Mouse (Mus musculus) cerebellum, adult 9-11 months (tissue): Measurements from ENCODE around the gene Svop.

Experiments used
- DNase-seq: peaks from one replicate; pipeline ENCODE4 v3.0.0; 2022

Gene Svop

GRCm38 (mm10) chr5:114091057-114091807 is at the start of gene Svop:
Svop (minus strand) TSS chr5:114091570.
- DNase-seq = peak; percentile 91

DNA sequence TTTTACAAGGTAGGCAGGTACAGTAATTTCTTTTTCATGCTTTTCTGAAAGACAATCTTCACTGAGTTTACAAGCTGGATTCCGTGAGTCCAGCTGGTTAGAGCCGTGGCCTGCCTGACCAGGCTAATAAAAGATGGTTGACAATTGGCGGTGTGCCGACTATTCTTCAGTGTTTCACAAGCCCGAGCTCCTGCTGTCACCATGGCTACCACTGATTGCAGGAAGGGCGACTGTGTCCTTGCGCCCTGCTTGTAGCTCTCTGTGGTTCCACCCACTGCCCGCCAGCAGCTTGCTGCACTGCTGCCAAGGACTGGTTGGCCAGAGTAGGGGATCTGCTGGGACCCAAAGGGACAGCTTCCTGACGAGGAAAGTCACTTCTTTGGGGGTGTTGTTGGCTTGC is 47.8 kb upstream of the Svop start:
- peak; percentile 64 for DNase-seq

GRCm38 (mm10) chr5:114138277-114139164 is 47.2 kb upstream of the Svop start:
- DNase-seq = no peak

DNA sequence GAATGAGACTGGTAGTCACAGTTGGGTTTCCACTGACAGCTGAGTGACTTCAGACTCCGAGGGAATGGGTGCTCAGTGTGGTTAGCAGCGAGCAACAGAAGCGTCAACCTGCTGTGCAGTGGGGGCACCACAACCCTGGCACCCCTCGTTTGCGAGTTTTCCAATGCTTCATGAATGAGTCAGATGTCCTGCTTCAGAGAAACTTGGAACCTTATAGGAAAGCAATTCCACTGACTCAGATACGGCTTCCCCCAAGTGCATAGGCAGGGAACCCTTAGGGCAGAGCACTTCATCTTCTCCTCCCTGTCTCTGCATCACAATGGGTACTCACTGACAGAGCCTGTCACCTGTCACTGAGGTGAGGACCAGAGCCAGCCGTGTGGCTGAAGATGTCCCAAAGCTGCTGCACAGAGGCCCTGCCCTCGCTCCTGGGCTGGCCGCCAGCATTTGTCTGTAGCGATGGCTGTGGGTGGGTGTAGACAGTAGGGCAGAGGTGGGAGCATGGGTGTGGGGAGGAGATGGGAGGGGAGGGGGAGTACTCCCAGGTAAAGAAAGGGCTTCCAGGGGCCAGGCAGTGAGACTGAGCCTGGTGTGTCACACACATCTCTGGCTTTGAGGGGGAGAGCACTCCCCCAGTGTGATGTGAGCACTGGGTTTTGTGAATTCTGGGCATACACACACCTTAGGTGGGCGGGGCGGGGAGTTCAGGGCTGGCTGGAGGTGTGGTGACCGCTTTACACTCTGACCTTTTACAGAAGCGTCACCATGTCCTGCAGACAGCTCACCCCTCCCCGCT is 46.3 kb upstream of the Svop start:
- DNase-seq = no peak

- no peak for DNase-seq
Observed at GRCm38 (mm10) chr5:114135516-114135915, 44.1 kb upstream of the Svop start.

GRCm38 (mm10) chr5:114134091-114134534 is 42.7 kb upstream of the Svop start:
- peak; percentile 39 for DNase-seq

DNA sequence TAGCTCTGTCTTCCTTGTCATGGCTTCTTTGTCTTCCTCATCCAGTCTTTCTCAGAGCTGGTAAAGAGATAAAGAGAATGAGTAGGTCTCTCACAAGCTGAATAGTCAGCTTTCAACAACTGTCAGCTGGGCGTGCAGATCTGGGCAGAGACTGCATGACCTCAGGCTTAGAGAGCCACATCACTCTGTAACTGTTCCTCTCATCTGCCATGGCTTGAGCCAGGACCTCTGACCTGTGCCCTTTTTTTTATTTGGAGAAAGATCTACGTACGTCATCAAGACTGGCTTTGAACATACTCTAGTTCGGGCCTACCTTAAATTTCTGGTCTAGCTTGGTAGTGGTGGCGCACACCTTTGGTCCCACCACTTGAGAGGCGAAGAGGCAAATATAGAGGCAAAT is 41.5 kb upstream of the Svop start:
- no peak for DNase-seq

DNA sequence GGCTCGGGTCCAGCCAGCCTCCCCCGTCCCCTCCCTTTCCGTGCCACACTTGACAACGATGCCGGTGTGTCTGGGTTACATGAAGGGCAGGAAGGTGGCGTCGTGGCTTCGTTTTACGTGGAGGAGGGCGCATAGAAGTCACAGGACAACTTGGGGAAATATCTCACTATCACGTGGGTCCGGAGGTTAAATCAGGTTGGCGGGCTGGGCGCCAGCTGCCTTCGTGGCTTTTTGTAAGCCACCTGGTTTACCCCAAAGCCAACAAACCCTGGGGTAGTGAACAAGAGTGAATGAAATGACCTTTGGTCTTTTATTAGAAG is 40.1 kb upstream of the Svop start:
- peak; percentile 71 for DNase-seq

GRCm38 (mm10) chr5:114130698-114131520 is 39.5 kb upstream of the Svop start:
- peak; percentile 91 for DNase-seq

DNA sequence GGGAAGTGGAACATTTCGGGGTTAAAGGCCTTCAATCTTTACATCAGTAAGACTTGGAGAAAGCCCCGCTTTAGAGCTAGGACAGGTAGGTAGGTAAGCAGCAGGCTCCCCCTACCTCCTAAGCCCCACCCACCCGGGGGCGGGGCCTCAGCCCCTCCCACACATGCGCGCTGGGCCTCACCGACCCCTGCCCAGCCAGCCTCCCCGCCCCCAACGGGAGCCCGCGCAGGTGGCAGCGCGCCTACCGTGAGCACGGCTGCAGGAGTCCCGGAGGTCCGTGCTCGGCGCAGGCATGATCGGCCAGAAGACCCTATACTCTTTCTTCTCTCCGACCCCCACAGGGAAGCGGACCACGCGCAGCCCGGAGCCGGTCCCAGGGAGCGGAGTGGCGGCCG is 38.8 kb upstream of the Svop start, which contains the start of gene Ung:
Gene Ung (plus strand): TSS at position 176 of the 395 bp plus-strand sequence.
- DNase-seq = peak; percentile 70

- no peak for DNase-seq
Observed at GRCm38 (mm10) chr5:114129550-114130210, 38.3 kb upstream of the Svop start.

GRCm38 (mm10) chr5:114127374-114128349 is 36.3 kb upstream of the Svop start, which contains the start of gene Alkbh2:
Alkbh2 (minus strand) TSS chr5:114128218.
- DNase-seq = peak; percentile 81

DNA sequence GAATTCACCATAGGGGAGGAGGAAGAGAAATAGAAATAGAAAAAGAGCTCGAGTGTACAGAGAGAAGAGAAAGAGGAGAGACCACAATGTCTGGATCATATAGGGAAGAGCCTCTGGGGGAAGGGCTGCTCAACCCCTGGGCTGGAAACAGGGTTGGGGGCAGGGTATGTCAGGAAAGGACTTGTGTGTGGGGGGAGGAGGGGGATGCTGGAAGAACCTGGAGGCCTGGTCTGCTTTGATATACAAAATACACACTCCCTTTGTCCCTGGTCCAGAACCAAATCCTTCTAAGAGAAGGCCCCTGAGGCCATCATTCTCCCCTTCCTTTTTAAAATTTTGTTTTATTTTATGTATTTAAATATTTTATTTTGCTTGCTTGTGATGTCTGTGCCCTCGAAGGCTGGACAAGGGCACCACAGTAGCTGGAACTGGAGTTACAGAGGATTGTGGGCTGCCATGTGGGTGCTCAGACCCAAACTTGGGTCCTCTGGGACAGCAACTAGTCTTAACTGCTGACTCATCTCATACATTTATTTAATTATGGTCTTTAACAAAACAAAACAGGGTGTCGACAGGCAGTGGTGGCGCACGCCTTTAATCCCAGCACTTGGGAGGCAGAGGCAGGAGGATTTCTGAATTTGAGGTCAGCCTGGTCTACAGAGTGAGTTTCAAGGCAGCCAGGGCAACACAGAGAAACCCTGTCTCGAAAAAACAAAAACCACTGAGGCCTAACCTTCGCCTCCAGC is 35.3 kb upstream of the Svop start:
- DNase-seq = no peak

DNA sequence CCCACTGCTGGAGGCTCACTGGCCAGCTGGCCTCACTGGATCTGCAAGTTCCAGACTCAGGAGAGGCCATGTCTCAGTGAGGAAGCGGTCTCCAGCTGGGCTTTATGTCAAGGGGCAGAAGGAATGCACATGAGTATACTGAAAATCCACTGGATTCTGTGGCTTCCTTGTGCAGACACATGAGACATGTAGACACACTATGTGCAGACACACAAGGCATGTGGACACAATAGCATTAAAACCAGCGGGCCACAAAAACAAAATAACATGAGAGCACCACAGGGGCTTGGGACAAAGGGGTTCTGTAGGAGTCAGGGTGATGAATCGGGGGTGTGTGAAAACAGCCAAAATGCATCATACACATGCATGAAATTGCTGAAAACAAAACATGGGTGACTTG is 34.6 kb upstream of the Svop start:
- DNase-seq = peak; percentile 15

DNA sequence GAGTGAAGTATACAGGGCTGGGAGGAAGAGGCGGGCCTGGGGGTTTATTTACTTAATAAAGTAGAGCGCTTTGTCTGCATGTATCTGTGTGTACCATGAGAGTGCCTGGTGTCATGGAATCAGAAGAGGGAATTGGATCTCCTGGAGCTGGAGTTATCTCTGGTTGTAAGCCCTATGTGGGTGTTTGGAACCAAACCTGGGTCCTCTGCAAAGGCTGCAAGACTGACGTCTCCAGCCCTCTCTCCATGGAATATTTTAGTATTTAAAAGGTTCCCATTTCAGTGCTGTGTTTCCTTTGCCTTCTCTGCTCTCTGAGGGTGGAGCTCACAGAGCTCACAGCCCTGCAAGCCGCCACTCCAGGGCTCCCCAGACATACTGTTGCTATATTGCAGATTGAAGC is 28.4 kb upstream of the Svop start:
- DNase-seq = no peak

DNA sequence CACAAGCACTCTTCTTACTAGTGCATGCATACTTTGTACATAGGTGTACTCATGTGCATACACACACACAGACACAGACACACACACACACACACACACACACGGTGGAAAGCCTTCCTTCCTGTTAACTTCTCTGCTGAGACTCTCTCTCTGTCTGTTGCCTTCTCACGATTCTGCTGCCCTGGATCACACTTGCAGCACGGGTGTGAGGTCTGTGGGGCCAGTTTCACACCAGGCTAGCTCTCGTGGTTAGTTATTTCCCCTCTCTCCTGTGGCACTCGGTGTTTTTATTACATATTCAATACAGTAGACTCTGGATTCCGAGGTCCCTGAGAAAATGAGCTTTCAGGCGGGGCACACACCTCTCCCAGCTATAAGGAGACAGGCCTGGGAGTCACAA is 25.2 kb upstream of the Svop start:
- DNase-seq = no peak

GRCm38 (mm10) chr5:114115030-114115429 is 23.7 kb upstream of the Svop start:
- no peak for DNase-seq

DNA sequence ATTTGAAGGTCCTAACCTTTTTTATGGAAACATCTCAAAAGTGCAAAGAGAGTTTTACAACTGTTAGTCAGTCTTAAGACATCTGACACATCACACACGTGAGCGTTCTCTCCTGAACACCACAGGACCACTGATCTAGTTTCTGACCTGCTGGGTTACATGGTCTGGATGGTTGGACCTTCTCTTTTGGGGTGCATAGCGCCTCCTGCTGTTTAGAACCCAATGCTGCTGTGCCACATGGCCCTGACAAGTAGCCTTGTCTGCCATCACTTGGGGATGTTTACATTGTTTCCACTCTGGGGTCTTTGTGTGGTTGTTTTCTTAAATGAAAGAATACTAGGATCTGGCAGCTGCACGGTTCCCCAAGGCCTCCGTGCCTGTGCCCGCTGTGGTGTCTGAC is 22.0 kb upstream of the Svop start:
- DNase-seq = no peak

DNA sequence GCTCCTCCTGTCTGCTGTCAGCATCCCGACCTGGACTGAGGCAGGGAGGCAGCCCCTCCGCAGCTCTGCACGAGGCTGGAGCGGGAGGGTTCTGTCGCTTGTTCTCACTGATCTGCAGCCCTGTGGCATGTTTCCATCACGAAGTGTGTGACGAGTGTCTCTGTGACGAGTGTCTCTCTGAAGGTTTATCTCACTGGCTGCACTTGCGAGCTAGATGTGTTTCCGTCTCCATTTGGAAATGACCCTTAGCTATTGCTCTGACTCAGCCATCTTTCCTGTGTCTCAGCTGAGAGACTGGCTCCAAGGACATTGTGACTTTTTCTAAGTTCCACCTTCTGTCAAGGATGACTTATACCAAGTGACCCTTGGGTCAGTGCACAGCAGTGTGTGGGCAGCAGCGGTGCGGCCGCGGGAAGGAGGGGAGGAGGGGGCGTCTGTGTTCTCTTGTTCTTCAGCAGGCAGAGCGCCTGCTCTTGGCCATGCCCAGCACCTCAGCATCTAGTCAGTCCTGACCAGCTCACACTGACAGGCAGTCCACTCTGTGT is 15.1 kb upstream of the Svop start:
- DNase-seq = no peak
